Mouse (Mus musculus) hindbrain, embryonic 15.5 days (tissue): ENCODE measurements around the gene Mlh3. TPM values are rescaled to one million over a fixed set of nuclear protein-coding genes. Genes with fewer than 3 reads are reported as not detected.
"Not testable (repeated sequence)": the region's sequence is repeated elsewhere in the genome, so short reads cannot be mapped to it uniquely, and the experiment has no call there.

Source experiments
- ATAC-seq: fragments of 200-750 bp; cut with Nextera tagmentation; 2 replicates; pipeline ENCODE4 v1.8.0; 2017; ENCODE audit warnings: low read depth, moderate number of reproducible peaks, moderate TSS enrichment; ENCODE audit not compliant: low FRiP score
- H3K27ac ChIP-seq: fragments of 300-500 bp; sonication (generic); replicated peaks from 2 replicates; pipeline ENCODE4 v1.5.1; 2015; ENCODE audit warnings: mild to moderate bottlenecking, inconsistent platforms
- H3K27me3 ChIP-seq: fragments of 300-500 bp; sonication (generic); 2 replicates; pipeline ENCODE4 v1.6.1; 2015; ENCODE audit warnings: control low read depth, inconsistent platforms
- H3K36me3 ChIP-seq: fragments of 300-500 bp; sonication (generic); 2 replicates; pipeline ENCODE4 v1.6.1; 2015; ENCODE audit warnings: control low read depth, inconsistent platforms
- H3K4me1 ChIP-seq: fragments of 300-500 bp; sonication (generic); replicated peaks from 2 replicates; pipeline ENCODE4 v1.6.1; 2015; ENCODE audit warnings: control low read depth, inconsistent platforms
- H3K4me2 ChIP-seq: fragments of 300-500 bp; sonication (generic); 2 replicates; pipeline ENCODE4 v1.6.1; 2015; ENCODE audit warnings: moderate library complexity, mild to moderate bottlenecking, inconsistent platforms
- H3K4me3 ChIP-seq: fragments of 300-500 bp; sonication (generic); 2 replicates; pipeline ENCODE4 v1.5.1; 2015; ENCODE audit warnings: mild to moderate bottlenecking, inconsistent platforms
- H3K9ac ChIP-seq: fragments of 300-500 bp; sonication (generic); 2 replicates; pipeline ENCODE4 v1.6.1; 2015; ENCODE audit warnings: inconsistent platforms
- H3K9me3 ChIP-seq: fragments of 300-500 bp; sonication (generic); 2 replicates; pipeline ENCODE4 v1.6.1; 2016; ENCODE audit warnings: control low read depth, inconsistent platforms
- WGBS: fragments of 180-500 bp; shearing (Covaris S2); methylation state at CpG from one replicate; pipeline ENCODE4 v1.1.7; 2015; 5-methylcytosine and 5-hydroxymethylcytosine counted together
- polyA plus RNA-seq: library from polyadenylated mRNA; unstranded; fragments of >200 nt; fragmentation: Nextera tagmentation; extraction: Ambion mirVana; gene quantifications from 2 replicates; pipeline ENCODE4 v1.2.1, GENCODE M21; 2015

Mlh3 gene
- polyA plus RNA-seq, 1 experiment from 2014 or later, result 7.9 TPM

DNA sequence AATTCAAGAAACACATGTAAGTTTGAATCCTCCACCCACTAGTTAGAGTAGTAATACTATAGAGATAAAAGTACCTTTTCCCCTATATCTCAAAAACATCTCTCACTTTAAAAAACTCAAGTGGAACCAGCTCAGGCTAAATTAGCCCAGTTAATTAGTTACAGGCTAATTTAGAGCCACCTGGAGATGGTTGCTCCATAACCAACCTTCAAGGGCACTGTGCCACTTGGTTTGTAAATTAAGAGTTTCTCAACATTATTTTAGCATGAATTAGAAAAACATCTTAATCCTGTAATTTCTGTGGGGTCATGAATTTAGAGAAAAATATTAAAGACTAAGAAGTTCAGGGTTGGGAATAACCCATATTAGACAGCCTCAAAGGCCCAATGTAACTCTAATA lies 21.1 kb upstream of the Mlh3 start:
- no peak for ATAC-seq
- Histone ChIP-seq H3K4me3 (no peak overlapping the region), H3K9ac (no peak overlapping the region), H3K4me1 (peaks cover 20% of the 10 kb centered on the region), H3K27me3 (no peaks in the 10 kb centered on the region), H3K4me2 (no peak overlapping the region), H3K9me3 (no peaks in the 10 kb centered on the region; the same call in 1 of the 2 replicates), H3K36me3 (no peaks in the 10 kb centered on the region), H3K27ac (no peak overlapping the region)

DNA sequence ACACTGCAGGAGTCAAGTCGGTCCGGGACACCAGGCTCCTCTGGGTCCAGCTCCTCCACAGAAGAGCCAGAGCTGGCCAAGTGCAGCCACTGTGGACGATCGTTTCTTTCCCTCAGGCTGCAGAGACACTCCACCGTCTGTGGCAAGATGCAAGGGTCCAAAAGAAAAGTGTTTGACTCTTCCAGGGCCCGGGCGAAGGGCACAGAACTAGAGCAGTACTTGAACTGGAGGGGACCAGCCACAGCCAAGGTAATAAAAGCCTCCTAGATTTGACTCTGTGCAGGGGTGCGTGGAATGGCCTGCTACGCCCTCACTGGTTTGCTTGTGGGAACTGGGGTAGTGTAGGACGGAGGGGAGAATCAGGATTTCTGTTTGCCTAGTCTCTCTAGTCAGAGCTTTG lies 20.2 kb upstream of the Mlh3 start:
- no peaks in the 10 kb centered on the region; the same call in 1 of the 2 replicates for H3K9me3 ChIP-seq
- no peak for ATAC-seq
- no peak overlapping the region for H3K4me3 ChIP-seq
- no peak overlapping the region for H3K4me2 ChIP-seq
- no peaks in the 10 kb centered on the region for H3K27me3 ChIP-seq
- 84% methylated on average over 10 of the region's 10 CpGs for WGBS
- H3K27ac ChIP-seq, result no peak overlapping the region
- H3K9ac ChIP-seq, result no peak overlapping the region
- H3K4me1 ChIP-seq, result peaks cover 20% of the 10 kb centered on the region
- H3K36me3 ChIP-seq, result no peaks in the 10 kb centered on the region

- peak overlapping the region; percentile 19 for H3K27ac ChIP-seq
- WGBS, result 61% methylated on average over 24 of the region's 24 CpGs
- 0 out of 2 replicates have a peak, but pooled peaks have one; percentile 21 for ATAC-seq
Measured at GRCm38 (mm10) chr12:85289157-85290000, 19.0 kb upstream of the Mlh3 start.

GRCm38 (mm10) chr12:85288486-85289156 lies 18.2 kb upstream of the Mlh3 start, which contains the start of gene Zc2hc1c:
TSS of gene Zc2hc1c (plus strand) at chr12:85288591.
- Histone ChIP-seq H3K36me3 (no peaks in the 10 kb centered on the region), H3K9ac (peak within 1 kb of the TSS; percentile 51), H3K9me3 (no peaks in the 10 kb centered on the region), H3K27ac (peak within 1 kb of the TSS; percentile 19), H3K4me2 (peak within 1 kb of the TSS; percentile 81), H3K4me3 (peak within 1 kb of the TSS; percentile 46), H3K27me3 (no peaks in the 10 kb centered on the region), H3K4me1 (peaks cover 20% of the 10 kb centered on the region)
- peak; percentile 93 for ATAC-seq
- WGBS, result 3% methylated on average over 30 of the region's 31 CpGs

More at GRCm38 (mm10) chr12:85289157-85290000, 19.0 kb upstream of the Mlh3 start:
- H3K9ac ChIP-seq, result peak overlapping the region; percentile 44
- H3K4me2 ChIP-seq, result peak overlapping the region; percentile 81
- H3K4me3 ChIP-seq, result peak overlapping the region; percentile 46
- no peaks in the 10 kb centered on the region for H3K27me3 ChIP-seq
- no peaks in the 10 kb centered on the region; the same call in 1 of the 2 replicates for H3K9me3 ChIP-seq
- no peaks in the 10 kb centered on the region for H3K36me3 ChIP-seq
- peaks cover 20% of the 10 kb centered on the region for H3K4me1 ChIP-seq

- ATAC-seq, result peak; percentile 72
- 7% methylated on average over 21 of the region's 21 CpGs for WGBS
Measured at GRCm38 (mm10) chr12:85287809-85288485, 17.5 kb upstream of the Mlh3 start, which contains the start of gene Acyp1. TSS of gene Acyp1 (minus strand) at chr12:85288438.

DNA sequence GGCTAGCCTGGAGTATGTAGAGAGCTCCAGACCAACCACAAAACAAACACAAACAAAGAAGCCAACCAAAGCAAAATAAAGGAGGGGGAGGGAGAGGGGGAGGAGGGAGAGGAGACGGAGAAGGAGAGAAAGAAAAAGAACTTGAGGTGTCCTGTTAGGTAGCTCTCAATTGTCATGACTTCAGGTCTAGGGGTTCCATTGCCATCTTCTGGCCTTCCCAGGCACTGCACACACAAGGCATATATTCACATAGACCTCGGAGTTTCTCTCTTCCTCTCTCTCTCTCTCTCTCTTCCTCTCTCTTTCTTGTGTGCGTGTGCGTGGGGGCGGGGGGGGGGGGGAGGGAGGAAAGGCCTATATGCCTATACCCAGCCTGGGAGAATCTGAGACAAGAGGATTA lies 16.5 kb upstream of the Mlh3 start:
- no peak overlapping the region for H3K4me3 ChIP-seq
- peaks cover 20% of the 10 kb centered on the region for H3K4me1 ChIP-seq
- 41% methylated on average over 4 of the region's 5 CpGs for WGBS
- no peaks in the 10 kb centered on the region for H3K36me3 ChIP-seq
- no peaks in the 10 kb centered on the region for H3K27me3 ChIP-seq
- H3K27ac ChIP-seq, result no peak overlapping the region
- H3K9ac ChIP-seq, result no peak overlapping the region
- H3K9me3 ChIP-seq, result no peaks in the 10 kb centered on the region
- H3K4me2 ChIP-seq, result no peak overlapping the region
- no peak for ATAC-seq

More at GRCm38 (mm10) chr12:85287809-85288485, 17.5 kb upstream of the Mlh3 start, which contains the start of gene Acyp1:
- Histone ChIP-seq H3K4me2 (peak within 1 kb of the TSS; percentile 81), H3K27me3 (no peaks in the 10 kb centered on the region), H3K4me1 (peaks cover 20% of the 10 kb centered on the region), H3K9me3 (no peaks in the 10 kb centered on the region), H3K36me3 (no peaks in the 10 kb centered on the region), H3K27ac (peak within 1 kb of the TSS; percentile 19), H3K4me3 (peak within 1 kb of the TSS; percentile 46), H3K9ac (peak within 1 kb of the TSS; percentile 51)

GRCm38 (mm10) chr12:85284996-85285395 lies 14.6 kb upstream of the Mlh3 start:
- Histone ChIP-seq H3K9ac (no peak overlapping the region), H3K4me3 (no peak overlapping the region), H3K4me2 (no peak overlapping the region), H3K4me1 (peaks cover 23% of the 10 kb centered on the region), H3K27ac (no peak overlapping the region), H3K9me3 (no peaks in the 10 kb centered on the region), H3K36me3 (no peaks in the 10 kb centered on the region), H3K27me3 (no peaks in the 10 kb centered on the region)
- WGBS, result 95% methylated on average over 4 of the region's 4 CpGs
- no peak for ATAC-seq

GRCm38 (mm10) chr12:85284331-85284730 lies 13.9 kb upstream of the Mlh3 start:
- H3K9me3 ChIP-seq, result no peaks in the 10 kb centered on the region
- no peaks in the 10 kb centered on the region for H3K36me3 ChIP-seq
- H3K27me3 ChIP-seq, result no peaks in the 10 kb centered on the region
- no peak overlapping the region for H3K4me3 ChIP-seq
- no peak overlapping the region for H3K27ac ChIP-seq
- H3K4me2 ChIP-seq, result no peak overlapping the region
- peaks cover 24% of the 10 kb centered on the region for H3K4me1 ChIP-seq
- no peak for ATAC-seq
- H3K9ac ChIP-seq, result no peak overlapping the region
- whole genome bisulfite sequencing, result 67% methylated on average over 8 of the region's 8 CpGs

DNA sequence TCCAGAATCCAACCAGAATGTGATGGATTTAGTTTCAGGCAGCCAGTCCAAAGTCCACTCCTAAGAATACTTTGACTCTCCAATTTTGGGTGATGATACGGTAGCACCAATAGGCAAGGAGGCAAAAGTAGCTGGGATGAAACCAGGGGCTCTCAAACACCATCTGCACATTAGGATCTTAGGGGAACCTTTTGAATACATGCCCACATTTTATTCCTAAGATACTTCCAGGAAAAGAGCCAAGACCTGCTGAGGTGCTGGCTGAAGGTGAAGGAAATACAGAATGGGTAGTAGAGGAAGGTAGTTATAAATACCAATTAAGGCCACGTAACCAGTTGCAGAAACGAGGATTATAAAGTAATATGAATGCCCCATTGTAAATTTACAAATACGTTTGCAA lies 11.4 kb upstream of the Mlh3 start:
- ATAC-seq, H3K4me3 ChIP-seq, H3K27me3 ChIP-seq, H3K36me3 ChIP-seq, H3K4me2 ChIP-seq, H3K9ac ChIP-seq, H3K9me3 ChIP-seq, H3K27ac ChIP-seq, H3K4me1 ChIP-seq: not testable (repeated sequence)
- 88% methylated on average over 1 of the region's 4 CpGs for WGBS

GRCm38 (mm10) chr12:85280845-85281651 lies 10.6 kb upstream of the Mlh3 start:
- no peak overlapping the region for H3K9ac ChIP-seq
- H3K4me2 ChIP-seq, result peak overlapping the region; percentile 89
- H3K27me3 ChIP-seq, result no peaks in the 10 kb centered on the region
- H3K4me3 ChIP-seq, result peak overlapping the region; percentile 72
- H3K36me3 ChIP-seq, result no peaks in the 10 kb centered on the region
- 58% methylated on average over 12 of the region's 12 CpGs for WGBS
- ATAC-seq, result no peak
- no peaks in the 10 kb centered on the region for H3K9me3 ChIP-seq
- H3K27ac ChIP-seq, result 0 out of 2 replicates have a peak overlapping the region, but pooled peaks have one; percentile 9
- H3K4me1 ChIP-seq, result peaks cover 8% of the 10 kb centered on the region
